Mouse (Mus musculus) E14TG2a.4 (cell line): ENCODE data around the gene Vgll4.

Experiments used
- CTCF ChIP-seq: conservative IDR thresholded peaks from 2 replicates; pipeline ENCODE4 v1.5.1; 2014; ENCODE audit warnings: low read length
- NANOG ChIP-seq: IDR thresholded peaks from 2 replicates; pipeline ENCODE4 v1.6.1; 2014; ENCODE audit warnings: borderline replicate concordance, low read length, mixed read lengths
- POU5F1 ChIP-seq: IDR thresholded peaks from 2 replicates; pipeline ENCODE4 v1.6.1; 2014; ENCODE audit warnings: low read length, borderline replicate concordance

- TF ChIP-seq CTCF (no peak), POU5F1 (no peak), NANOG (no peak)
Observed at GRCm38 (mm10) chr6:114835344-114835743, 134.4 kb downstream of the Vgll4 start.
